Mouse (Mus musculus): Measurements from ENCODE around the gene Mapk1ip1l. TPM values are rescaled to one million over a fixed set of nuclear protein-coding genes. Genes with fewer than 3 reads are reported as not detected.

The Mapk1ip1l gene
- polyA plus RNA-seq (2014; fragmentation: Nextera tagmentation; extraction: Ambion mirVana): 51.6 and 53.8 TPM in 2 replicates

- Histone ChIP-seq H3K9me3 (ENCODE audit: control insufficient read depth, low read length) (no peaks in the 10 kb centered on the region), H3K4me2 (ENCODE audit: low read length) (peak within 1 kb of the TSS; percentile 92), H3K4me3 (ENCODE audit: control insufficient read depth in 1 of 2, insufficient read depth in 1 of 2, low read depth in 1 of 2, low read length in 2 of 2) (peak within 1 kb of the TSS; percentile 94 to 99), H3K27me3 (ENCODE audit: control insufficient read depth, insufficient read depth, low read length) (no peaks in the 10 kb centered on the region), H3K36me3 (ENCODE audit: control insufficient read depth, insufficient read depth, low read length) (peaks cover 6% of the 10 kb centered on the region; the same call in 1 of the 2 replicates), H3K4me1 (ENCODE audit: control insufficient read depth in 2 of 2, insufficient read depth in 2 of 2, low read length in 2 of 2) (peaks cover 2 to 20% of the 10 kb centered on the region in 2 experiments; a peak in 3 of 4 replicates), H3K27ac (replicated peaks in 1 of 2; ENCODE audit: control insufficient read depth in 1 of 2, insufficient read depth in 1 of 2, low read depth in 2 of 2, low read length in 2 of 2) (peak within 1 kb of the TSS; percentile 95 to 97), H3K9ac (ENCODE audit: low read length) (peak within 1 kb of the TSS; percentile 99)
- under 1% methylated on average over 34 of the region's 34 CpGs for WGBS
- peak; percentile 85 for ATAC-seq (ENCODE audit: insufficient number of reproducible peaks, insufficient read depth, low FRiP score, low read depth)
These were observed at the start of gene Mapk1ip1l for GRCm38 (mm10) chr14:47297785-47298407. TSS of gene Mapk1ip1l (plus strand) at chr14:47298266.

DNA sequence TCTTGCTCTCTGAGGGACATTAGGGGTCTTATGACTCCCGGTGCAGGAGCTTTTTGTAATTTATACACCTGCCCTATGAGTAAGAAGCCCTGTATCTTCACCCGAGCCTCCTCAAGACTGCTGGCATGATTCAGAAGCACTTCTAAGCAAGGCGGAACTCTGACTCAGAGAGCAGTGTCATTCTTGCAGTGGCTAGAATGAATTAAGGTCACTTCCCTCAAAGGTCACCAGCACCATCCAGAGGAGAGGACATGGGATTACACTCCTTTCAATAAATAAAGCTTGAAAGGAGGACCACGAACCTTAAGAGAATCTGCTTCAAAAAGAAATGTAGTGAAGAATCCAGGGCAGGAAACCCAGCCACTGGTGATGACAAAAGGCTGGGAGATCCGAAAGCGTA is 48.2 kb upstream of the Mapk1ip1l start:
- Histone ChIP-seq H3K9me3 (ENCODE audit: control insufficient read depth, low read length) (no peaks in the 10 kb centered on the region), H3K4me1 (ENCODE audit: control insufficient read depth in 2 of 2, insufficient read depth in 2 of 2, low read length in 2 of 2) (no peaks in the 10 kb centered on the region), H3K27me3 (ENCODE audit: control insufficient read depth, insufficient read depth, low read length) (no peaks in the 10 kb centered on the region), H3K36me3 (ENCODE audit: control insufficient read depth, insufficient read depth, low read length) (peaks cover 51% of the 10 kb centered on the region), H3K9ac (ENCODE audit: low read length) (no peak overlapping the region), H3K27ac (replicated peaks in 1 of 2; ENCODE audit: control insufficient read depth in 1 of 2, insufficient read depth in 1 of 2, low read depth in 2 of 2, low read length in 2 of 2) (no peak overlapping the region), H3K4me2 (ENCODE audit: low read length) (no peak overlapping the region), H3K4me3 (ENCODE audit: control insufficient read depth in 1 of 2, insufficient read depth in 1 of 2, low read depth in 1 of 2, low read length in 2 of 2) (no peak overlapping the region)
- no peak for ATAC-seq (ENCODE audit: insufficient number of reproducible peaks, insufficient read depth, low FRiP score, low read depth)
- WGBS: 69% methylated on average over 6 of the region's 6 CpGs

- Histone ChIP-seq H3K36me3 (ENCODE audit: control insufficient read depth, insufficient read depth, low read length) (peaks cover 78% of the 10 kb centered on the region), H3K4me2 (ENCODE audit: low read length) (no peak overlapping the region), H3K9me3 (ENCODE audit: control insufficient read depth, low read length) (no peaks in the 10 kb centered on the region), H3K27me3 (ENCODE audit: control insufficient read depth, insufficient read depth, low read length) (no peaks in the 10 kb centered on the region), H3K27ac (replicated peaks in 1 of 2; ENCODE audit: control insufficient read depth in 1 of 2, insufficient read depth in 1 of 2, low read depth in 2 of 2, low read length in 2 of 2) (no peak overlapping the region), H3K4me3 (ENCODE audit: control insufficient read depth in 1 of 2, insufficient read depth in 1 of 2, low read depth in 1 of 2, low read length in 2 of 2) (no peak overlapping the region), H3K9ac (ENCODE audit: low read length) (no peak overlapping the region), H3K4me1 (ENCODE audit: control insufficient read depth in 2 of 2, insufficient read depth in 2 of 2, low read length in 2 of 2) (no peaks in the 10 kb centered on the region)
- ATAC-seq (ENCODE audit: insufficient number of reproducible peaks, insufficient read depth, low FRiP score, low read depth): no peak
- 92% methylated on average over 3 of the region's 3 CpGs for WGBS
These were observed 33.2 kb upstream of the Mapk1ip1l start for GRCm38 (mm10) chr14:47264866-47265265.

GRCm38 (mm10) chr14:47265829-47266228 is 32.2 kb upstream of the Mapk1ip1l start:
- 93% methylated on average over 8 of the region's 8 CpGs for WGBS
- no peak overlapping the region for H3K4me2 ChIP-seq (ENCODE audit: low read length)

GRCm38 (mm10) chr14:47269056-47269455 is 29.0 kb upstream of the Mapk1ip1l start:
- H3K9ac ChIP-seq (ENCODE audit: low read length): no peak overlapping the region
- peaks cover 85% of the 10 kb centered on the region for H3K36me3 ChIP-seq (ENCODE audit: control insufficient read depth, insufficient read depth, low read length)
- no peak overlapping the region for H3K4me3 ChIP-seq (ENCODE audit: control insufficient read depth in 1 of 2, insufficient read depth in 1 of 2, low read depth in 1 of 2, low read length in 2 of 2)
- no peak overlapping the region for H3K4me2 ChIP-seq (ENCODE audit: low read length)
- no peaks in the 10 kb centered on the region for H3K4me1 ChIP-seq (ENCODE audit: control insufficient read depth in 2 of 2, insufficient read depth in 2 of 2, low read length in 2 of 2)
- no peaks in the 10 kb centered on the region for H3K9me3 ChIP-seq (ENCODE audit: control insufficient read depth, low read length)
- ATAC-seq (ENCODE audit: insufficient number of reproducible peaks, insufficient read depth, low FRiP score, low read depth): no peak
- H3K27ac ChIP-seq (replicated peaks in 1 of 2; ENCODE audit: control insufficient read depth in 1 of 2, insufficient read depth in 1 of 2, low read depth in 2 of 2, low read length in 2 of 2): no peak overlapping the region
- 94% methylated on average over 4 of the region's 4 CpGs for WGBS
- H3K27me3 ChIP-seq (ENCODE audit: control insufficient read depth, insufficient read depth, low read length): no peaks in the 10 kb centered on the region

More at GRCm38 (mm10) chr14:47265829-47266228, 32.2 kb upstream of the Mapk1ip1l start:
- Histone ChIP-seq H3K27ac (replicated peaks in 1 of 2; ENCODE audit: control insufficient read depth in 1 of 2, insufficient read depth in 1 of 2, low read depth in 2 of 2, low read length in 2 of 2) (no peak overlapping the region), H3K4me3 (ENCODE audit: control insufficient read depth in 1 of 2, insufficient read depth in 1 of 2, low read depth in 1 of 2, low read length in 2 of 2) (no peak overlapping the region), H3K9me3 (ENCODE audit: control insufficient read depth, low read length) (no peaks in the 10 kb centered on the region), H3K9ac (ENCODE audit: low read length) (no peak overlapping the region), H3K27me3 (ENCODE audit: control insufficient read depth, insufficient read depth, low read length) (no peaks in the 10 kb centered on the region), H3K4me1 (ENCODE audit: control insufficient read depth in 2 of 2, insufficient read depth in 2 of 2, low read length in 2 of 2) (no peaks in the 10 kb centered on the region), H3K36me3 (ENCODE audit: control insufficient read depth, insufficient read depth, low read length) (peaks cover 78% of the 10 kb centered on the region)
- ATAC-seq (ENCODE audit: insufficient number of reproducible peaks, insufficient read depth, low FRiP score, low read depth): no peak

DNA sequence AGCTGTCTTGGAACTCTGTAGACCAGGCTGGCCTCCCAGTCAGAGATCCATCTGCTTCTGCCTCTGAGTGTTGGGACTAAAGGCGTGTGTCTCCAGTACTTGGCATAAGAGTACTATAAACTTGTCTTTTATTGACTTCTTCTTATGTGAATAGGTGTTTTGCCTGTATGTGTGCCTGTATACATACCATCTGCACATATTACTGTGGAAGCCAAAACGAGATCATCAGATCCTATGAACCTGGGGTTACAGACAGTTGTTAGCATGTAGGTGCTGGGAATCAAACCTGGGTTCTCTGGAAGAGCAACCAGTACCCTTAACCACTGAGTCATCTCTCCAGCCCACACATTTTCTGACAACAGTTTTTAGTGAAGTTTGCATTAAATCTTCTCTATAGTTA is 28.4 kb upstream of the Mapk1ip1l start:
- Histone ChIP-seq H3K27ac (replicated peaks in 1 of 2; ENCODE audit: control insufficient read depth in 1 of 2, insufficient read depth in 1 of 2, low read depth in 2 of 2, low read length in 2 of 2) (no peak overlapping the region), H3K4me2 (ENCODE audit: low read length) (no peak overlapping the region), H3K27me3 (ENCODE audit: control insufficient read depth, insufficient read depth, low read length) (no peaks in the 10 kb centered on the region), H3K4me3 (ENCODE audit: control insufficient read depth in 1 of 2, insufficient read depth in 1 of 2, low read depth in 1 of 2, low read length in 2 of 2) (no peak overlapping the region), H3K9me3 (ENCODE audit: control insufficient read depth, low read length) (no peaks in the 10 kb centered on the region), H3K4me1 (ENCODE audit: control insufficient read depth in 2 of 2, insufficient read depth in 2 of 2, low read length in 2 of 2) (no peaks in the 10 kb centered on the region), H3K36me3 (ENCODE audit: control insufficient read depth, insufficient read depth, low read length) (peaks cover 85% of the 10 kb centered on the region), H3K9ac (ENCODE audit: low read length) (no peak overlapping the region)
- 100% methylated on average over 2 of the region's 2 CpGs for whole genome bisulfite sequencing
- no peak for ATAC-seq (ENCODE audit: insufficient number of reproducible peaks, insufficient read depth, low FRiP score, low read depth)

GRCm38 (mm10) chr14:47273751-47274150 is 24.3 kb upstream of the Mapk1ip1l start:
- H3K9ac ChIP-seq (ENCODE audit: low read length): no peak overlapping the region
- no peak overlapping the region for H3K4me2 ChIP-seq (ENCODE audit: low read length)
- no peak overlapping the region for H3K27ac ChIP-seq (replicated peaks in 1 of 2; ENCODE audit: control insufficient read depth in 1 of 2, insufficient read depth in 1 of 2, low read depth in 2 of 2, low read length in 2 of 2)
- no peaks in the 10 kb centered on the region for H3K27me3 ChIP-seq (ENCODE audit: control insufficient read depth, insufficient read depth, low read length)
- ATAC-seq (ENCODE audit: insufficient number of reproducible peaks, insufficient read depth, low FRiP score, low read depth): no peak
- peaks cover 48% of the 10 kb centered on the region for H3K36me3 ChIP-seq (ENCODE audit: control insufficient read depth, insufficient read depth, low read length)
- peaks cover 0 to 10% of the 10 kb centered on the region in 2 experiments; a peak in 2 of 4 replicates for H3K4me1 ChIP-seq (ENCODE audit: control insufficient read depth in 2 of 2, insufficient read depth in 2 of 2, low read length in 2 of 2)
- no peak overlapping the region for H3K4me3 ChIP-seq (ENCODE audit: control insufficient read depth in 1 of 2, insufficient read depth in 1 of 2, low read depth in 1 of 2, low read length in 2 of 2)
- WGBS: 84% methylated on average over 3 of the region's 3 CpGs
- H3K9me3 ChIP-seq (ENCODE audit: control insufficient read depth, low read length): no peaks in the 10 kb centered on the region

DNA sequence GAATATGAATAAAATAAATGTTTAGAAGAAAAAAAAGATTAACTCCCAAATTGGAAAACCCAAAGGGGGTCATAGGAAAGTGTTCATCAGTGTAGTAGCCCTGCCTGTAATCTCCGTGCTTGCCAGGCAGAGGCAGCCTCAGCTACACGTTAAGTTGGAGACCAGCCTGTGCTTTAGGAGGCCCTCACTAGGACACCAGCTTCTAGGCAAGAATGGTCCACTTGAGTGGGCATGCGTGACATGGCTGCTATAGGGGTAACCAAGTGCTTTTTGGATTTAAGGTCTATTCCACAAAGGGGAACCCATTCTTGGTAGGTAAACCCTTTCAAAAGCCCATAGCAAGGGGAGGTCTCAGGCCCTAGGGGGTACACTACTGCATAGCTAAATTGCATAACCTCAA is 22.6 kb upstream of the Mapk1ip1l start:
- ATAC-seq (ENCODE audit: insufficient number of reproducible peaks, insufficient read depth, low FRiP score, low read depth): no peak
- WGBS: 24% methylated on average over 3 of the region's 3 CpGs
- peak overlapping the region; percentile 16 to 69; a peak in 1 of 4 replicates for H3K4me3 ChIP-seq (ENCODE audit: control insufficient read depth in 1 of 2, insufficient read depth in 1 of 2, low read depth in 1 of 2, low read length in 2 of 2)
- H3K9ac ChIP-seq (ENCODE audit: low read length): peak overlapping the region; percentile 91
- peaks cover 0 to 10% of the 10 kb centered on the region in 2 experiments; a peak in 2 of 4 replicates for H3K4me1 ChIP-seq (ENCODE audit: control insufficient read depth in 2 of 2, insufficient read depth in 2 of 2, low read length in 2 of 2)
- H3K36me3 ChIP-seq (ENCODE audit: control insufficient read depth, insufficient read depth, low read length): peaks cover 32% of the 10 kb centered on the region
- no peak overlapping the region for H3K27ac ChIP-seq (replicated peaks in 1 of 2; ENCODE audit: control insufficient read depth in 1 of 2, insufficient read depth in 1 of 2, low read depth in 2 of 2, low read length in 2 of 2)
- H3K27me3 ChIP-seq (ENCODE audit: control insufficient read depth, insufficient read depth, low read length): no peaks in the 10 kb centered on the region
- H3K9me3 ChIP-seq (ENCODE audit: control insufficient read depth, low read length): no peaks in the 10 kb centered on the region
- H3K4me2 ChIP-seq (ENCODE audit: low read length): peak overlapping the region; percentile 89

All from heart, embryonic 14.5 days (tissue).